Mouse (Mus musculus) monocyte, adult 5-6 weeks (primary cell): ENCODE data around the gene Gm6020. TPM values are rescaled to one million over a fixed set of nuclear protein-coding genes. Genes with fewer than 3 reads are reported as not detected.
"Not testable (repeated sequence)": the region's sequence is repeated elsewhere in the genome, so short reads cannot be mapped to it uniquely, and the experiment has no call there.

ENCODE experiments used
- ATAC-seq: fragments of 153-309, 156-312 bp; replicated peaks from 2 replicates; pipeline ENCODE4 v1.8.0; 2017; ENCODE audit warnings: mild to moderate bottlenecking; ENCODE audit not compliant: low TSS enrichment, insufficient number of reproducible peaks, severe bottlenecking, poor library complexity, low FRiP score
- total RNA-seq: library from RNA; stranded (forward); fragments of 200-1000, 200-491, 200-594 nt; gene quantifications from 3 replicates; pipeline ENCODE4 v1.2.3, GENCODE M21; 2017

Gm6020 gene
- not detected in 3 replicates for total RNA-seq

- ATAC-seq = not testable (repeated sequence)
These were observed at the start of gene Gm6020 for GRCm38 (mm10) chr19:61183590-61183989. TSS of gene Gm6020 (plus strand) at chr19:61183890.

GRCm38 (mm10) chr19:61138655-61139054 lies 45.0 kb upstream of the Gm6020 start:
- no peak for ATAC-seq

DNA sequence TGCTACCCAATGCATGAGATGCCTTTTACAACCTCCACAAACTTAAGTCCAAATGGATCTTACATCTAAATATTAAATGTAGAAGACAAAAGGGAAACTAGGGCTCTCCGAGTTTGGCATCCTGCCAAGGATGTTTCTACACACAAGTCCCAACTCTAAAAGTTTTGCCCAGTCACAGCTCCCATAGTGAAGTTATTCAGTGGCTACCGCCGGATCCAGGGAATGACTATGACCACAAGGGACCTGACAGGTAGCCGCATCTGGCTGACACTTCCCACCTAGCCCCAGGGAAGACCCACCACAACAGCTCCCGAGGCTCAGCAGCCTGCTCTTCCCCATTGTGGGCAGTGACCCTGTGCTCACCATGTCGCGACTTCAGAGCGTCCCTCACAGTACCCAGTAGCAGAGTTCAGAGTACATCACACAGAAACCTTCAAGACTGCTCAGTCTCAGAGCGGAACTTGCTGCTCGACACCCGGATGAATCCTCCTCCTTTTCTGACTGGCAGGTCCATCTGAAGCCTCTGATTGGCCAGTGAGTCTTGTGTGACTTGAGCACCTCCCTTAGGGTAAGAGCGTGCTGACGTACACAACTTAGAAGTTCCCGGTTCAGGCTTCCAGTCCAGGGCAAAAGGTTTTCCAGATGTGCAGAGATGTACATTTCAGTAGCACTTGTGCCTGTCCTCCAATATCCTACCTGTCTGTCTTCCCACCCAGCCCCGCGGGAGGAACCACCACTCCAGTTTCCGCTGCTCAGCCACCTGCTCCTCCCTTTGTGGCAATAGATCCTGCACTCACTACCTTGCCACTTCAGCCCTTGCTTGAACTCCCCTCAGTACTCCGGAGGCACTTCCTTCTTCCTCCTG lies 43.1 kb upstream of the Gm6020 start, which contains the start of gene Zfp950:
TSS of gene Zfp950 (minus strand) at position 499 of the 865 bp plus-strand sequence.
- ATAC-seq = peak; percentile 100

GRCm38 (mm10) chr19:61141299-61141698 lies 42.4 kb upstream of the Gm6020 start:
- no peak for ATAC-seq

DNA sequence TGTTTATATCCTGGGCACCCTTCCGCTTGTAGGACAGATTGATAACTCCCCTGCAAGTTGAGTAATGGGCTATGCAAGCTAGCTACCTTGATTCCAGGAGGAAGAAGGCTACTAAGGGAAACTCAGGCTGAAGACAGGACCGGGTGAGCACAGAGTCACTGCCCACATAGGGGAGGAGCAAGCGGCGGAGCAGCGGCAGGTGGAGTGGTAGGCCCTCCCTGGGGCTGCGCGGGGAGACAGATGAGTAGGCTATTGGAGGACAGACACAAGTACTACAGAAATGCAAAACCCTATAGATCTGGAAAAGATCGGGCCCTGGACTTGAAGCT lies 32.4 kb upstream of the Gm6020 start:
- ATAC-seq = 0 out of 2 replicates have a peak, but pooled peaks have one; percentile 17

- ATAC-seq = 0 out of 2 replicates have a peak, but pooled peaks have one; percentile 53
These were observed 31.8 kb upstream of the Gm6020 start for GRCm38 (mm10) chr19:61151701-61152420.

GRCm38 (mm10) chr19:61175756-61176324 lies 7.8 kb upstream of the Gm6020 start, which contains the start of gene Gm7102:
TSS of gene Gm7102 (minus strand) at chr19:61176309.
- no peak for ATAC-seq

- no peak for ATAC-seq
These were observed 15.6 kb downstream of the Gm6020 start for GRCm38 (mm10) chr19:61199316-61199715.

GRCm38 (mm10) chr19:61199836-61200235 lies 16.1 kb downstream of the Gm6020 start:
- ATAC-seq = no peak

- ATAC-seq = not testable (repeated sequence)
These were observed 23.8 kb downstream of the Gm6020 start for GRCm38 (mm10) chr19:61207506-61207905.

- ATAC-seq = no peak
These were observed 40.1 kb downstream of the Gm6020 start for GRCm38 (mm10) chr19:61223706-61224328.

DNA sequence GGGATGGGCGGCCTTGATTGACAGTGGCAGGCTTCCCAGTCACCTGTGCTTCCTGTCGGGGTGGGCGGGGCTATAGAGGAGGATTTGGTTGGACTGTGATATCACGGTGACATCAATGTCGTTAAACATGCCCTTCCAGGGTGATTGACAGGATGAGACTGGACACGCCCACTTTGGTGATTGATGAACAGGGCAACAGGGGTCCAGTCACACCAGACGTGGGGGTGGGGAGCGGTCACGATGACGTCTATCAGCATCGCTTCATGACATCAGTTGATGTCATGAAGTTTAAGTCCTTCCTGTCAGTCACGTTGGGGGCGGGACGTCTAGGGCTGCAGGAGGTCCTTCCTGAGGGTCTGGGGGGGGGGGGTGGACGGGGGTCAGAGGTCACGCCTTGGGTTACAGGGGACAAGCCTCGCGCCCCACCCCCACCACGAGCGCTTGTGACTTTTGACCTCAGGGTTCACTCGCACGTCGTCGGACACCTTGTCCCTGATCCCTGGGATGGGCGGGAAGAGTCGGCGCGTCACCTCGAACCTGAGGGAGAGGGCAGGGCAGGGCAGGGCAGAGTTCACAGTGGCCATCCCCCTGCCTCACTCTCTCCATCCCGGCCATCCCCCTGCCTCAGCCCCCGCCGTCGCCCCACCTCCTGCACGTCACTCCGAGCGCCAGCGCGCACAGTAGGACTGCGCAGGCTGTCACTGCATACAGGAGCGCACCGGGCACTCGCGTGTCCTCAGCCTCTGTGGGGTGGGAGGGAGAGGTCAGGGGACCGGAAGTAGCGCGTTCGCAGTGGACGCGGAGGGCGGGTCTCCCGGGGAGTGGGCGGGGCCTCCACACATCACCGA lies 41.2 kb downstream of the Gm6020 start:
- no peak for ATAC-seq

DNA sequence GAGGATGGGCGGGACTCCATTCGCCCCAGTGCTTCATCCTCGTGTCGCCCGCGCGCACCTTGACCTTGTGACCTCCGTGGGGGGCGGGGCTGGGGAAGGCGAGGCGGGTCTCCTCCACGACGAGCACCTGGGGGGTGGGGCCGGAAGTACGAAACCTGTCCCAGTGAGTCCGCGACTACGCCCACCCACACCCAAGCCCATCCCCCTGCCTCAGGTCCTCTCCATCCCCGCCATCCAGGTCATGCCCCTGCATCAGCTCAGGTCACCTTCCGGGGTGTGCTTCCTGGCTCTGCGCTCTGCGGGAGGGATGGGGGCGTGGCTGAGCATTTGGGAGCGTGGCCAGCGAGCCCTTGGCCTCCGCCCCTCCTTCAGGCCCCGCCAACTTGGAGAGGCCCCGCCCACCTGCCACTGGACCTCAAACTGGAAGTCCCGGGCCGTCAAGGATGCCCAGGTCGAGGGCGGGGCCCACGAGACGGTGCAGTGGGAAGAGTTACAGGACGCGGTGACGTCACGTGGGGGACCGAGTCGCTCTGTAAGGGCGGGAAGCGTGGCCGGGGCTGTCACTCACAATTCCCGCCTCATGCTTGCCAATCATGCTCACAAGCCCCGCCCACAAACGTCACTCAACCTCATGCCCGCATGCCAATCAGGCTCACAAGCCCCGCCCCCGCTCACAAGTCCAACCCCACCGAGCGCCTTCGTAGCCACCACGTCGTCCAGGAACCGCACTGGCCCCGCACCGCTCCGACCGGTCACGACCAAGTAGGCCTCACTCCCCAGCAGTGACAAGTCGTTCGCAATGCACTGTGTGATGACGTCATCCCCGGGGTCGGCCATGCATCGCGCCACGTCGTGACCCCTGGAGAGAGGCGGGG lies 42.1 kb downstream of the Gm6020 start:
- ATAC-seq = no peak

GRCm38 (mm10) chr19:61226401-61226927 lies 42.8 kb downstream of the Gm6020 start:
- ATAC-seq = no peak; the same call in 1 of the 2 replicates

DNA sequence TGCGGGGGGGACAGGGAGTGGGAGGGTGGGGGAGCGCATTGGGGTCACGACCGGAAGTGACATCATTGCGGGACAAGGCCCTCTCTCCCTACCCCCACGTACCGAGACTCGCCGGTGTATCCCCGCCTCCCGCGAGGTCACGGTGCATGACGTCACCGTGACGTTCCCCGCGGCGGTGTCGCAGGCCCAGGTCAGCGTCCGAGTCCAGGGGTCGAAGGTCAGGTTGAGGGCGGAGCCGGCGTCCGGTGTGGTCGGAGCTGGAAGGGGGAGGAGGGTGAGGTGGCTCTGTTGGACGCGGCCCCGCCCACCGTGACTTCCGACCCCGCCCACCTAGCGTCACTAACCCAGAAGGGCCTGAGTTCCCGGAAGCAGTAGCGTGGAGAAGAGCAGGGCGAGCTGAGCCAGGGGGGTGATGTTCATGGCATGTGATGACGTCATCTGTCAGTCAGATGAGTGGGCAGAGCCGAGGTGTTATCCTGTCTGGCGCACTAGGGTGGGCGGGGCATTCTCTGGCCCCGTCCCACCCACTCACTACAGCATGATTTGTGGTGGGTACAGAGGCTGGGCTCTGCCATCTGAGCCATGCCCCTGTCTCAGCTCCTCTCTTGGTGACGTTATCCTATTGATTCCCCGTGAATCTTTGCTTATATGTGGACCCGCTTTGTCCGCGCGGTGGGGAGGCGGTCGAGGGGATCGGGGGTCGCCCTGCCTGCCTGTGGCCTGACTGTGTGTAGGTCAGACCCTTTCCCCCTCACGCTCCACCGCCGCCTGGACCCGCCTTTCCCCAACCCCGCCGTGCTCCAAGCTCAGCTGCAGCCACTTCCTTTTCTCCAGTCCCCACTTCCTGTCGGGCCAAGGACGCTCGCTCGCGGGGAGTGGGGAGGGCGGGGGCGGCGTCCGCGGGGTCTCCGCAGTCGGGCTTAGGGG lies 43.5 kb downstream of the Gm6020 start:
- peak; percentile 51 for ATAC-seq
